ENCODE assay signal across 9 mouse cellular contexts in genomic region chr1:131492360-131492759, GRCm38 (mm10). TPM values are rescaled to one million over a fixed set of nuclear protein-coding genes. Genes with fewer than 3 reads are reported as not detected.
DNase-seq lines count a peak whose midpoint lies in the region; ATAC-seq lines count a peak whose summit lies in the region.
"Had no signal": no experiment of that assay in that cellular context is flagged by ENCODE, and none has a peak within 500 bp of the region (broad histone marks: within the 10 kb centered on the region; RNA-seq: fewer than 3 reads in every experiment).

No protein-coding gene starts in this region.

- H3K36me3 ChIP-seq in hindbrain, embryonic 15.5 days, result no peaks in the 10 kb centered on the region
- no peaks in the 10 kb centered on the region for H3K36me3 ChIP-seq in hindbrain, embryonic 10.5 days
- H3K36me3 ChIP-seq in hindbrain, embryonic 16.5 days (ENCODE audit: control insufficient read depth, insufficient read depth, low read length), result no peaks in the 10 kb centered on the region
- H3K36me3 ChIP-seq: kidney, embryonic 15.5 days had no signal

- no peaks in the 10 kb centered on the region for H3K27me3 ChIP-seq in hindbrain, embryonic 15.5 days
- no peaks in the 10 kb centered on the region for H3K27me3 ChIP-seq in hindbrain, embryonic 10.5 days (ENCODE audit: insufficient read depth, poor library complexity, severe bottlenecking)
- H3K27me3 ChIP-seq in hindbrain, embryonic 16.5 days (replicated peaks; ENCODE audit: control insufficient read depth, insufficient read depth, low read length), result no peaks in the 10 kb centered on the region
- H3K27me3 ChIP-seq: kidney, embryonic 15.5 days had no signal

- H3K9me3 ChIP-seq in hindbrain, embryonic 15.5 days, result no peaks in the 10 kb centered on the region
- H3K9me3 ChIP-seq in hindbrain, embryonic 10.5 days, result no peaks in the 10 kb centered on the region
- no peaks in the 10 kb centered on the region for H3K9me3 ChIP-seq in hindbrain, embryonic 16.5 days (ENCODE audit: control insufficient read depth, low read length)
- H3K9me3 ChIP-seq: kidney, embryonic 15.5 days had no signal

- DNase-seq in hindbrain, embryonic 10.5 days (ENCODE audit: low spot score), result no peak
- peak; percentile 56 for DNase-seq in A20 (ENCODE audit: low read depth, low spot score)
- peak; percentile 11 for DNase-seq in T-cell, adult 2 months (ENCODE audit: low spot score)
- DNase-seq in yolk sac, embryonic 10.5 days (ENCODE audit: low spot score), result no peak
- no peak for DNase-seq in urinary bladder, postnatal 25 days (ENCODE audit: low spot score)
- no peak for DNase-seq in adrenal gland, adult 2 months

- peaks cover 25% of the 10 kb centered on the region for H3K4me1 ChIP-seq in hindbrain, embryonic 15.5 days (replicated peaks)
- H3K4me1 ChIP-seq in hindbrain, embryonic 10.5 days (replicated peaks), result peaks cover 25% of the 10 kb centered on the region
- peaks cover 6% of the 10 kb centered on the region for H3K4me1 ChIP-seq in hindbrain, embryonic 16.5 days (ENCODE audit: control insufficient read depth, insufficient read depth, low read depth, low read length)

- H3K9ac ChIP-seq in hindbrain, embryonic 15.5 days, result no peak overlapping the region
- H3K9ac ChIP-seq in hindbrain, embryonic 16.5 days (ENCODE audit: low read depth, low read length), result no peak overlapping the region
- H3K9ac ChIP-seq: kidney, embryonic 15.5 days had no signal

- no peak overlapping the region for H3K4me2 ChIP-seq in hindbrain, embryonic 15.5 days
- H3K4me2 ChIP-seq in hindbrain, embryonic 16.5 days (ENCODE audit: low read length), result no peak overlapping the region
- H3K4me2 ChIP-seq: kidney, embryonic 15.5 days had no signal

- H3K4me3 ChIP-seq in hindbrain, embryonic 15.5 days, result no peak overlapping the region
- H3K4me3 ChIP-seq in hindbrain, embryonic 10.5 days, result no peak overlapping the region
- H3K4me3 ChIP-seq in hindbrain, embryonic 16.5 days (ENCODE audit: low read length), result no peak overlapping the region
- H3K4me3 ChIP-seq: kidney, embryonic 15.5 days had no signal

- WGBS in hindbrain, embryonic 15.5 days, result 39% methylated on average over 2 of the region's 2 CpGs
- 65% methylated on average over 2 of the region's 2 CpGs for WGBS in hindbrain, embryonic 10.5 days
- 22% methylated on average over 2 of the region's 2 CpGs for WGBS in hindbrain, embryonic 16.5 days

- ATAC-seq in hindbrain, embryonic 15.5 days (ENCODE audit: low FRiP score, low read depth), result no peak
- no peak for ATAC-seq in hindbrain, embryonic 16.5 days

- peak overlapping the region; percentile 70 for H3K27ac ChIP-seq in hindbrain, embryonic 15.5 days (replicated peaks)
- H3K27ac ChIP-seq in hindbrain, embryonic 10.5 days, result no peak overlapping the region
- H3K27ac ChIP-seq in hindbrain, embryonic 16.5 days (ENCODE audit: low read depth, low read length), result peak overlapping the region; percentile 44
- H3K27ac ChIP-seq: kidney, embryonic 15.5 days had no signal

RNA-seq across cellular contexts. Expression of gene Srgap2, which starts 34.8 kb away (rescaled TPM):
- polyA plus RNA-seq in hindbrain, embryonic 15.5 days (2015; fragmentation: Nextera tagmentation; extraction: Ambion mirVana), result 22.6 and 28.3 TPM in 2 replicates
- polyA plus RNA-seq in hindbrain, embryonic 10.5 days (2016; fragmentation: Nextera tagmentation; extraction: Ambion mirVana), result 17.2 TPM in 2 replicates
- 24.6 and 30.4 TPM in 2 replicates for polyA plus RNA-seq in hindbrain, embryonic 16.5 days (2015; fragmentation: Nextera tagmentation; extraction: Ambion mirVana)
- 10 to 100 TPM; 21.8 to 22.2 TPM for total RNA-seq in adrenal gland, adult 2 months (2021)
- polyA plus RNA-seq in adrenal gland, adult 2 months (2012; rRNA removed), result 13.9 and 15.2 TPM in 2 replicates

RNA-seq across cellular contexts. Expression of gene Fam72a, which starts 35.3 kb away (rescaled TPM):
- 1.1 and 1.7 TPM in 2 replicates for polyA plus RNA-seq in hindbrain, embryonic 15.5 days (2015; fragmentation: Nextera tagmentation; extraction: Ambion mirVana)
- polyA plus RNA-seq in hindbrain, embryonic 10.5 days (2016; fragmentation: Nextera tagmentation; extraction: Ambion mirVana), result 4.3 and 5.7 TPM in 2 replicates
- polyA plus RNA-seq in hindbrain, embryonic 16.5 days (2015; fragmentation: Nextera tagmentation; extraction: Ambion mirVana), result 1.1 and 1.6 TPM in 2 replicates
- total RNA-seq in adrenal gland, adult 2 months (2021), result under 1 TPM; 0.79 to 0.92 TPM
- polyA plus RNA-seq in adrenal gland, adult 2 months (2012; rRNA removed), result 0.07 and 0.16 TPM in 2 replicates

Comparison
In these comparisons a context has a peak if more than half of its experiments do, and no peak if none do; other contexts are left out.
1. DNase-seq: peak in A20 (single experiment) and T-cell, adult 2 months (single experiment); none in hindbrain, embryonic 10.5 days (single experiment), yolk sac, embryonic 10.5 days (single experiment), urinary bladder, postnatal 25 days (single experiment) and adrenal gland, adult 2 months (single experiment).